Mouse (Mus musculus): ENCODE measurements around the gene Cyth1.
A peak's percentile ranks its signal among the peaks of the same experiment; 100 is the strongest.

Gene Cyth1

DNA sequence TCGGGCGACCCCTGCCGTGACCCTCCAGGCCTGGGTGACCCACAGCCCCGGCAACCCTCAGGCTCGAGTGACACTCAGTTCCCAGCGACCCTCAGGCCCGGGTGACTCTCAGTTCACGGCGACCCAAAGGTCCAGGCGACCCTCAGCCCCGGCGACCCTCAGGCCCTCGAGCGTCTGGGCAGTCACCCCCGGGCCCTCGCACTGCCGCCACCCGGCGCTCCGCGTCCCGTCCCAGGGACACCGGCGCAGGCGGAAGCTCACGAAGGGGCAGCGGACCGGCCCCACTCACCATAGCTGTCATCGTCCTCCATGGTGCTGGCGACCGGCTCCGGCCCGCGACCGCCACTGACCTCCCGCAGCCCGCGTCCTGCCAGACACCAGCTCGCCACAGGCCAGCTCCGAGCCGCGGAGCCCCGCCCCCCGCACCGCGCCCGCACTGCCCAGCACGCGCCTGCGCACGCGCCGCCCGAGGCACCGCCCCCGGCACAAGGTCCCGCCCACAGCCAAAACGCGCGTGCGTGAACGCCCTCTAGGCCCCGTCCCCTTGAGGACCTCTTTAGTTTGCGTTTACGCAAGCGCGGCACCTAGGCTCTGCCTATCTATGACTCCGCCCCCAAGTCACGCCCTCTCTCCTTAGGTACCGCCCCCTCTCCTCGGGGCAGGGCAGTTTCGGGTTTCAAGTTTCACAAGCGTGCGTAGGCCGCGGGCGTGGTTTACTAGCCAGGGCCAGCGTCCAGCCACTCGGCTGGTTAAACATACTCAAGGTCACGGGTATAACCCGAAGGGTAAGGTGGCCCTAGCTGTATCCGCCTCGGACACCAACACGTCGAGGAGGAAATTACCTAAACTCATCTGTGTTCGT is at the start of gene Cyth1:
Gene Cyth1, minus strand, starts transcription at position 443 of the 862 bp plus-strand sequence.
- DNase-seq: peak; percentile 99

DNA sequence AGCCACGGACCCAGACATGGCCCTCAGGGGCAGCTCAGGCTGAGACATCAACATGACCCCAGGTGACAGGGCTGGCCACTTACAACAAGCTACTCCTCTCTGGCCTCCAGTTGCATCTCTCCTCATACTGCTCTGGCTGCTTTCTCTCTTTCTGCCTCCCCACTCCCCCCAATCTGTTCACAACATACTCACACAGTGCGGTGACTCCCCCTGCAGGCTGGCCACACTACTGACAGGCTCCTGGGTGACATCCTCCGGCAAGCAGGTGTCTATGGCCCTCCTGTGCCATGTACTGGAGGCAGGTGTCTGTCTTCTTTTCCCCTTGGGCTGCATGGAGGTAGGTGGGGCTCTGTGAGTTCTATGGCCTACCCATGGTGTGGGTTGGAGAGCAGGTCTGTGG is 49.6 kb upstream of the Cyth1 start:
- DNase-seq: no peak

DNA sequence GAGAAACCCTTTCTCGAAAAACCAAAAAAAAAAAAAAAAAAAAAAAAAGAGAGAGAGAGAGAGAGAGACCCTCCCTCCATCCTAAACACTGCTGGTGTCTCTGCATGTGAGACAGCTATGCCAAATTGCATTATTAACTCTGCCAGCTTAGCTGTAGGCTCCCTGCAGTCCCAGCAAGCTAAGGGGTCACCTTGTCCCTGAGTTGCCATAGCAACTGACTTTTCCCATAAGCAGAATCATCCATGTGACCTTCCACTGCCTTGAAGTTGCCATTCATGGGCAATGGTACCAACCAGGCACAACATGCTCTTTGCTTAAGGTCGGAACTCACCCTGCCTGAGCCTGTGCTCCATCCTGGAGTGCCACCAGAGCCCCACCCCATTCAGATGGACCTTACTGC is 46.6 kb upstream of the Cyth1 start:
- no peak for DNase-seq

DNA sequence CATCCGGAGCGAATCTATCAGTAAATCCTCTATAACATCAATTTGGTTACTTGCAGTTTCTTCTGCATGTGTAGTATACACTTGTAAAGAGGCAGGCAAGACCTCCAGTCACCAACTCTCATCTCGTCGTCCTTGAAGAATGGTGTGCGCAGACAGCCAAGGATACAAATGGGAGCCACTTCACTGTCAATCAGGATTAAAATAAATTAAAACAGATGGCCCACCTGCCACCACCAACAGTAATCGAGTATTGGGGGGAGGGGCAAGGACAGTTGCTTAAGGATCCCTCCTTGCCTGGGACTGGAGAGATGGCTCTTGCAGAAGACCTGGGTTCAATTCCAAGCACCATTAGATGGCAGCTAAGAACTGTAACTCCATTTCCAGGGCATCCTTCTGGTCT is 44.3 kb upstream of the Cyth1 start:
- DNase-seq: no peak

DNA sequence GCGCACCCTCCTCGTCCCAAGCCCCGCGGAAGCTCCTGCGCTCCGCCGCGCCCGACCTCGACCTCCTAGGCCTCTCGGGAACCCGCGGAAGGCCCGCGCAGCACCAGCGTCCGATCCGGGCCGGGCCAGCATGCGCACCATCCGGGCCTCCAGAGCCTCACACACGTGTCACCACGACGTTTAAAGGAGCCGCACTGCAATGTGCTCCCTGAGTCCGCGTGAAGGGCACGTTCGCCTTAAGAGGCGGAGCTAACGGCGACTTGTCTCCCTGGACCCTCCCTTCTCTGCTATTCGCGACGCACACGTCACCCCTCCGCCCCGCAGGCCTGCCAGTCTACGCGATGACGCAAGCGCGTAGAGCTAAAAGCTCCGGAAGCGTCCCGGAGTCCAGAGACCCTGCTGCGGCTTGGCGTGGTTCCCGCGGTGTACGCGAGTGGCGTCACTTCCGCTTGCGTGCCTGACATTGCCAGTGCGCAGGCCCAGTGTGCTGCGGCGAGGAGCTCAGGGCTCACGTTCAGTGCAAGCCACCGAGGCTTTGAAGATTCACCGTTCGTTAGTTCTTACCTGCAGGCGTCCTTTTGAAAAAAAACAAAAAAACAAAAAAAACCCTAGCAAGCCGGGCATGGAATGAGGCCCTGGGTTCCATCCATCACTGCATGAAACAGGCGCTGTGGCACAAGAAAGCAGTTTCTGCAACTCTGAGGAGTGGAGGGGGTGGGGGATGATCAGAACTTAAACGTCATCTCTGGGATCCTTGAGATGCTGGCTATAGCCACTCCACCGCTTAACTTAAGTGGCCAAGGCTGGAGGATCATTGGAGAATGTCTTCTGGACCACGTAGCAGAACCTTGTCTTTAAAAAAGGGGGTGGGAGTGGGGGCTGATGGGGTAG is 41.9 kb upstream of the Cyth1 start, which contains the start of gene Usp36:
Gene Usp36, minus strand, starts transcription at position 246 of the 891 bp plus-strand sequence.
- peak; percentile 100 for DNase-seq

DNA sequence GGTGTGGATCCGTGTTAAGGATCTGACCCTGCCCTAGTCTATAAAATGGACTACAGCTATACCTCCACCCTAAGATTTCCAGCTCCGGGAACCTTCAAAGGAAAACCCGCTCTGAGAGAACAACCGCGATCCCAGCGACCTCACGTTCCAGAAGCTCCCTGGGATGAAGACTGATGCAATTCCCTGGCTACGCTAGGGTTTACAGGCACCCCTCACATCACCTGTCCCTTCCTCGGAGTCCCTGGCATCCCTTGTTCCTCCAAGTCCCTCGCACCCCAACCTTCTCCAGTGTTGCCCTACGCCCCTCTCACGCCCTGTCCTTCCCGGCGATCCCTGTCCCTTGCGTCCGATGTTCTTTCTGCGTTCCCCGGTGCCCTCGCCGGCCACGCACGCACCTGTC is 41.2 kb upstream of the Cyth1 start:
- no peak for DNase-seq

DNA sequence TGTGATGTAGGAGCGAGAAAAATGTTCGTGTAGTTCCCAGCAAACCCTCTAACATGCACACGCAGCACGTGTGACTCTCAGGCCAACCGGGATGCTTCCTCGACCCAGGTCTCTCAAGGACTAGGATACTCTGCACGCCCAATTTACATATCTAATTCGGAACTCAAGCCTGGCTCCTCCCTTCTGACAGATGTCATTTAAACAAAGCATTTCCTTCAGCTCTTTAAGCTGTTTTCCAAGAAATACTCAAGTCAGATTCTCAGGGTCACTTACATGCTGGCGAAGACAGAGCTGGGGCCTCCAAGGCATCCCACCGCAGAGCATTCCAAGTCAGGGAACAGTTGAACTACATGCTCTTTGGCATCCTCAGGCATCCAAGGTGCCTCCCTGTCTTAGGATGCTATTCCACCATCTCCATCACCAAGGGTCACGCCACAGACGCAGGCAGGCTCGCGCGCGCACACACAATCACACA is 40.7 kb upstream of the Cyth1 start:
- DNase-seq: peak in 1 of 2 experiments; percentile 27

DNA sequence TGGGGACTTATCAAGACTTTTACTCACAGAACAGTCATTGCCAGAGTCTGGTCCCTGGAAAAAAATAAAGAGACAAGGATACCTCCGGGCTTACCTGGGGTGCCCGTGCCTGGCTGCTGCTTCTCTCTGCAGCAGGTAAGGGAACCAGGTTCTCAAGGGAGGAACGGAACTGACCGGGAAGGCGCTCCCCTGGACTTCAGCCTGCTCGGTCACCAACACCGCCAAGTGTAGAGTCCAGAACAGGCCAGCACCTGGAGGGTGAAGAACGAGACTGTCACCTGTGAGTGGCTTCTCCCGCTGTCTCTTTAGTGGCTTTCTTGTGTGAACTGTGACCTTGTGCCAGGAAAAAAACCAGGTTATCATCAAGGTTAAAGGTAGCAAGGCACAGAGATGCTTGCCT is 39.2 kb upstream of the Cyth1 start:
- DNase-seq: no peak

DNA sequence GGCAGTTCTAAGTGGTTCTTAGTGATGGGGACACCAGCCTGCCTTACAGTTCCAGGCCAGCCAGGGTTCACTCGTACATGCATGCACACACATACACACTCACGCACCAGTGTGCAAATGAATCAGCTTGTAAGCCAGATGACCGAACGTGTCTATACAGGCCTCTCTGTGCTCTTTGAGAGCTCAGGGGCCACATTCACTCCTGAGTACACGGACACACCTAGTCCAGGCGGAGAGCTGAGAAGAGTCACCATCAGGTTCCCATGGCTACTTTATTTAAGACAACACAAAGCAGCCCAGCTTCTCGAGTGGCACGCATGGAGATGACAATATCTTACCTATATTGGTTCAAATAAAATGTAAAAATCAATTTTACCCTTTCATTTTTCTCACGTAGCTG is 38.0 kb upstream of the Cyth1 start:
- no peak for DNase-seq

DNA sequence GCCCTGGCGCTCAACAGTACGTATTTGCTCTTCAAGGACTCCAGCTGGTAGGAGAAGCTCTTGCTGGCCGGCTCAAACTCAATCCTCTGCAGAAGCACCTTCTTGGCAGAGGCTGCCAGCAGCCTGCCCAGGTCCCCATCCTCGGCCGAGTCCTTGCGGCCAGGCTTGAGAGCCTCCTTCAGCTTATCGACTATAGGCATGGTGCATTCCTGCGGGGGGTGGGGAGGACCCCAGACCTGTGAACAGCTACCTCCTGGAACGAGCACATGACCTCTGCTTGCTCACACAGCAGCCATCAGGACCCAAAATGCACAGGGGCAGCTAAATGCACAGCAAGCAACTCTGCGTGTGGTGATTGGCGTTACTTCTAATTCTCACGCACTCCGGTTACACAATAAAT is 37.4 kb upstream of the Cyth1 start:
- no peak for DNase-seq

DNA sequence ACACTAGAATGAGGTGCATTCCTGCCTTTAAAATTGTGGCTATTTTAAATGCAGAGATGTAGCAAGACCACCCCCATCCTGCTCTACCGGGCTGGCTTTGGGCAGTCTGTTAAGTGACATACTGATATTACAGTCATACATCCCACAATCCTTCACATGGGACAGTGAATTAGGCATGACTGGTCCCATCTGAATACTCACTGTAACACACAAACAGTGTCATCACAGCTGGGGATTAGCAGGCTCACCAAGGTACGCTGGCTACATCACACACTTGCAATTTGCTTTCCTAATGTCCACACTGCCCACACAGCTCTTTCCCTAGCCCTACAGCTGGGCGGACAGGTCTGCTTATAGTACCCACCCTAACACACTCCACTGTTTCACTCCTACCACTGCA is 31.8 kb upstream of the Cyth1 start:
- DNase-seq: no peak

DNA sequence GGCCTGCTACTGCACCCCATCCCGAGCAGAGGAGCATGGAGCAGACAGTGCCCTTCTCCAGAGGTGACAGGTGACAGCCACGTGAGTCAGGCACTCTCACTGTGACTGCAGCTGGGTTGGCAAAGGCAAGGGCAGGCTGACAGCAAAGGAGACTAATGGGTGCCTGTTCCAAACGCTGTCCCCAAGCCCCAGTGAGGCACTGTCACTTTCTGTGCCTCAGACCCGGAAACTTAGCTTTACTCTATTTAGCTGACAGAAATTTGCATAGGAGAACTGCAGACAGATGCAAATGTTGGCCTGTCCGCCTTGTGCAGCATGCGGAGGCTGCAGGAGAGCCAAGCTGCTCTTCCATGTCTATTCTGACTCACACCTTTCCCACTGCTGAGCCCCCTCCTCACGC is 27.9 kb upstream of the Cyth1 start:
- no peak for DNase-seq

DNA sequence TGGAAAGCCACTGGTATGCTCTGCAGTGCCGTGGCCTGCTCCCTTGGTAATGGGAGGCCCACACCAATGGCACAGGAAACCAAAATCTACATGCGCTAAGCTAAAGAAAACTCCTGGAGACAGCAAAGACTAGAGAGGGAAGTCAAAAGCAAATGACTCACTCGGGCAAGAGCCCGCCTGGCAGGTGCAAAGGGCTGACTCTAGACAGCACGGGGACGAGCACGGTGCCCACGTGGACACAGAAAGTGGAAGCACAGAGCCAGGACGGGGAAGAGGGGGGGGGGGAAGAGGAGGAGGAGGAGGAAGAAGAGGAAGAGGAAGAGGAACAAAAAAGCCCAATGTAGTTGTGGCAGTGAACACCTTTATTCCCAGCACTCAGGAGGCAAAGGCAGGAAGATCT is 26.7 kb upstream of the Cyth1 start:
- no peak for DNase-seq

DNA sequence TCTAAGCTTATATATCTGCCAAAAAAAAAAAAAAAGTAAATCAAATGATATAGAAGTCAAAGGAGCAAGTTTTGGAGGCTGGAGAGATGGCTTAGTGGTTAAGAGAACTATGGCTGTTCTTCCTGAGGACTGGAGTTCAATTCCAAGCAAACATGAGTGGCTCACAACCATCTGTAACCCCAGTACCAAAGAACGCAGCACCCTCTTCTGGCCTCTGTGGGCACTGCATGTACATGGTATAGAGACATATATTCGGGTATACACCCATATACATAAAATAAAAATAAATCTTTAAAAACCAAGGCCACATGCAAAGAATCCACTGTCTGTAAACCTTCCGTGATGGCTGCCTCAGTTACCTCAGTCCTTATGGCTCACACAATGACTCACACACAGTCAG is 21.4 kb upstream of the Cyth1 start:
- peak; percentile 58 to 59 for DNase-seq

DNA sequence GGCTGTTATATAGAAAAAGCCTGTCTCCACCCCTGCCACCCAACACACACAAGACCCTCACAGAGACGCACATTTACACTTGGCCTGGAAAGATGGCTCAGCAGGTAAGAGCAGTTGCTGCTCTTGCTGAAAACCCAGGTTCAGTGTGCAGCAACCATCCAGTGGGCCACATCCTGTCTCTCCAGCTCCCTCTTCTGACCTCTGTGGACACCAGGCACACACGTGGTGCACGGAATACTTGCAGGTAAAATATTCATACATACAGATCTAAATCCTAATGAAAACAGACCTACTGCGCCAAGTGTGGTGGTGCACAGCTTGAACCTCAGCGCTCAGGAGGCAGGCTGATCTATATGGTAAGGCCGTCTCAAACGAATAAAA is 18.3 kb upstream of the Cyth1 start:
- no peak for DNase-seq

DNA sequence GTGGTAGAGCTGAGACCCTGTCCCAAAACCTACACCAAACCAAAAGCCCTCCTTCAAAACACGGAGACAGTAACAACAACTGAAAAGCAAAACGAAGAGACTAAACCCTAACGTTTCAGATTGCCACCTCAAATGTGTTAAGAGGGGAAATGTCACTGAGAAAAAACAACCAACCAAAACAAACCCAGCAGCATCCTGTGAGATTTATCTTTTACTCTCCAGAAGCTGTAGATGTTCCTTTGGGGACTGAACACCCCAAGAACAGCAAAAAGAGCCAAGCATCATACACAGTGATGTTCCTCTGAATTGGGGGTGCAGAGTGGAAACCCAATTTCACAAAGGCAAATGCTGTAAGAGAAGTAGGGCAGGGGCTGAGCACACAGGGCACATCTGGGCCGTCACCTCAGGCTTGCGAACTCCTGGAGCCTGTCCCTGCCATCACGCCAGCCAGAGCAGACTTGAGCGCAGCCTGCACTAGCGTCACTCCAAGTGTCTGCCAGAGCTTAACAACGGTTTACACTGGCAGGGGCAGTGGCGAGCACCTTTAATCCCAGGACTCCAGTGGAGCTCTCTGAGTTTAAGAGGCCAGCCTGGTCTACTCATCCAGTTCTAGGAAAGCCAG is 17.8 kb upstream of the Cyth1 start:
- DNase-seq: no peak

DNA sequence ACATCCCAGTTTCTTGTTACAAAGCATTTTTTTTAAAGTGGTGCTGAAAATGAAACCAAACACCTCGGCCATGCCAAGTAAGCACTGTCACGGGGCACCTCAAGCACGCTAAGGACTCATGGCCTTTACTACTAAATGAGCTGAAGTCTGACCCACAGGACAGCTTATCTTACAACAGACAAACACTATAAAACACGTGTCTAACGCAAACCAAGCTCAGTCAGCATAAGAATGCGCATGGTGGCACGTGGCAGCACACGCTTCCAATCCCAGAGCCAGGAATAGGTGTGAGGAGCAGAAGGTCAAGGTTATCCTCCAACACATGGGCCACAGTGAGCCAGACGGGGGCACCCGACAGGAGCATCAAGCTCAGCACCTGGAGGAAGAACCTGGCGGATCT is 17.2 kb upstream of the Cyth1 start:
- no peak for DNase-seq

DNA sequence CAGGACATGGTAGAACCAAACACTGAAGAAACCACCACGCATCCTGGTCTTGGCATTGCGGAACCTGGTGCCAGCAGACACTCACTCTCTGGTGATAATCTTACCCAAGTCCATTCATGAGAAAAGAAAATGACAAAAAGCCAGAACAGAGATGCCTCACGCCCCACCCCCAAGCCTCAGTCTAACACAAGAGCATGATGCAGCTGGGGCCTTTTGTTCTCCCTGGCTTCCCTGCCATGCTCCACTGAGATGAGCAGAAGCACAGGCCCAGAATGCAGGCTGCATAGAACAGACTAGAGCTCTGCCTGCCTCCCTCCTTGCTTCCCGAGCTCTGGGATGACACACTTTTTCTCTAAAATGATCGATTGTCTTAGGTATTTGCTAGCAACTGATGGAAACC is 14.8 kb upstream of the Cyth1 start:
- DNase-seq: no peak

DNA sequence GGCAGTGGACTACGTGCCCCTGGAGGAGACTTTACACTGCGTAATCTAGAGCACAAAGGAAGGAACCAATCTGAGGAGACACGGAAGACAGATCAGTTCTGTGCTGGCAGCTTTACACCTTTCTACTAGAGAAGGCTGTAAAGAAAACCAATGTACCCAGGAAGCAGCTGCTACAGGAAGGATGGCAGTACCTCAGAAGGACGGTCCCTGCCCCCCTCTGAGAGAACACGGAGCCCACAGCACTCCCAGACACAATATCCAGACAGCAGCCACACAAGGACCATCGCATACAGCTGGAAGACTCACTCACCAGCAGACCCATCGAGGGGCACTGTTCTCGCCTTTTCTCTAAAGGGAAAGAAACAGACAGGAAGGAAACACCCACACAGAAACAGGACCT is 11.7 kb upstream of the Cyth1 start:
- DNase-seq: no peak

DNA sequence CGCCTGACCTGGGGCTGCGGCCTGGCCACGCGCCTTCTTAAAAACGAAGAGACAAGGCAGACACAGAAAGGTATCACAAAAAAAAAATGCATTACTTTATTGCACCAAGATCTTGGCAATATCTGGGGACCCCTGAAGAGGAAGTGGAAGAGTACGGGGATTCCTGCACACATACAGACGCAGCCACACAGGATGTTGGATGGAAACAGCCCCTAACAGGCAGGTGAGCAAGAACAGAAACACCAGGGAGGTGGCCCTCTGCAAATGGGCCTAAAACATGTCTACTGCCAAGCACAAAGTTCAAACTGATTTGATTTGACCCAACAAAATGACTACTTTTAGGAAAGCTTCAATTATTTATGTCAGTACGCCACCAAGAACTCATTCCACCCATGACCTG is 11.2 kb upstream of the Cyth1 start:
- DNase-seq: no peak

DNA sequence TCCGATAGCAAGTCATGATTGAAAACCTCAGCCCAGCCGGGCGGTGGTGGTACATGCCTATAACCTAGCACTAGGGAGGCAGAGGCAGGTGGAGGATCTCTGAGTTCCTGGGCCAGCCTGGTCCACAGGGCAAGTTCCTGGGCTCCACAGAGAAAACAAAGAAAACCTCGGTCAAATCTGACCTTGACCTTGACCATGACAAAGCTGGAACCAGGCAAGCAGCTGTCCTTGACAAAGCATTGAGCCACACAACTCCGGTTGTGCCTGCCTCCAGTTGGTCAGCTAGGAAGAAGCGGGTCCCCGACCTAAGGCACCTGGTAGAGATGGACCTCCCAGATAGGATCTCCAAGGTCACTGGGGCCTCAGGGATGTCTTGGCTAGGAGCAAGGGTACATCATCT is 8.0 kb upstream of the Cyth1 start:
- no peak for DNase-seq

DNA sequence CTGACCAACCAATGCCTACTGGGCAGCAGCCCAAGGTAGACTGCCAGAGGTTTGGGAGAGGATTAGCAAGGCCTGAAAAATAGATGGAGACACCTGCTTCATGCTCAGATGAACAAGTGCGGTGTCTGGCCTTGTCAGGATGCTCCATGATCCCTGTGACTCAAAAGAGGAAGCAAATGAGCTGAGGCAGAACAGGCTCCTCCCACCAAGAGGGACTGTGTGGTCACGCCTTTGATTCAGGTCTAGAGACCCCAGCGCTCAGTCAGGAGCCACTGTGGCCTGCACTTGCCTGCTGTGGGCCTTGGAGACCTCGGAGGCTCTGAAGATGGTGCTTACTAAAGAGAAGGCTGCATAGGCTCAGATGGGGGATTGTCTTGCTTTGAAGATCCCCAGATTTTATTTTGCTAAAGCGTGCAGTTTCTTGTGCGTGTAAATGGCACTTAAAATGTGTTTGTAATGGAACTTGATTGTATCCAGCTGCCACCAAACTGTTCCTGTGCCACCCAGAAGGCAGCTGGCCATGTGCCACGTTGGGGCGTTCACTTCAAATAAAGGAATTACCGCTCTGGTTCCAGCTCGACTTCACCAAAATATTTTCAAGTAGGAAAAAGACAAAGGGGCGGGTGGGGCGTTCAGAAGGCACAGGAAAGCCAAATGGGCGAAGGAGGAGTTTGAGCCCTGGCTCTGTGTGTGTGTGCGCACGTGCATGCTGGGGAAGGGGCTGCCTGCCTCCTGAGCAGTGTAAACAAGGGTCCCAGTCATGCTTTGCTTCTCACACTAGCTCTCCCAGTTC is 6.0 kb upstream of the Cyth1 start:
- peak; percentile 76 to 85 for DNase-seq
